Mouse (Mus musculus) kidney, adult 9 months (tissue): Measurements from ENCODE around the gene Slc6a21.

Experiments
- DNase-seq: peaks from one replicate; pipeline ENCODE4 v3.0.0; 2022

Gene Slc6a21

GRCm38 (mm10) chr7:45257063-45257840 lies 20.1 kb upstream of the Slc6a21 start:
- no peak for DNase-seq

- no peak for DNase-seq
Observed at GRCm38 (mm10) chr7:45259281-45259680, 18.0 kb upstream of the Slc6a21 start.

- DNase-seq = no peak
Observed at GRCm38 (mm10) chr7:45262266-45262665, 15.0 kb upstream of the Slc6a21 start.

GRCm38 (mm10) chr7:45263006-45263607 lies 14.2 kb upstream of the Slc6a21 start:
- DNase-seq = no peak

- DNase-seq = peak; percentile 50
Observed at GRCm38 (mm10) chr7:45264348-45264747, 13.0 kb upstream of the Slc6a21 start.

GRCm38 (mm10) chr7:45265518-45265917 lies 11.8 kb upstream of the Slc6a21 start:
- no peak for DNase-seq

- no peak for DNase-seq
Observed at GRCm38 (mm10) chr7:45272786-45273412, 4.4 kb upstream of the Slc6a21 start.

GRCm38 (mm10) chr7:45273672-45274071 lies 3.6 kb upstream of the Slc6a21 start:
- DNase-seq = no peak

- DNase-seq = no peak
Observed at GRCm38 (mm10) chr7:45286486-45286885, 9.2 kb downstream of the Slc6a21 start.

GRCm38 (mm10) chr7:45296626-45297025 lies 19.3 kb downstream of the Slc6a21 start:
- DNase-seq = no peak

- no peak for DNase-seq
Observed at GRCm38 (mm10) chr7:45297563-45297962, 20.2 kb downstream of the Slc6a21 start.

- peak; percentile 64 for DNase-seq
Observed at GRCm38 (mm10) chr7:45299752-45300151, 22.4 kb downstream of the Slc6a21 start.

- peak; percentile 73 for DNase-seq
Observed at GRCm38 (mm10) chr7:45300270-45300669, 23.0 kb downstream of the Slc6a21 start.

- DNase-seq = no peak
Observed at GRCm38 (mm10) chr7:45302626-45303025, 25.3 kb downstream of the Slc6a21 start.

GRCm38 (mm10) chr7:45304869-45305268 lies 27.6 kb downstream of the Slc6a21 start:
- no peak for DNase-seq

- peak; percentile 82 for DNase-seq
Observed at GRCm38 (mm10) chr7:45305275-45305674, 28.0 kb downstream of the Slc6a21 start.

GRCm38 (mm10) chr7:45308551-45309240 lies 31.4 kb downstream of the Slc6a21 start:
- DNase-seq = no peak

- peak; percentile 62 for DNase-seq
Observed at GRCm38 (mm10) chr7:45309455-45309854, 32.1 kb downstream of the Slc6a21 start.

GRCm38 (mm10) chr7:45312023-45312422 lies 34.7 kb downstream of the Slc6a21 start:
- no peak for DNase-seq

GRCm38 (mm10) chr7:45312686-45313453 lies 35.6 kb downstream of the Slc6a21 start:
- DNase-seq = no peak

- no peak for DNase-seq
Observed at GRCm38 (mm10) chr7:45313495-45313894, 36.2 kb downstream of the Slc6a21 start.

GRCm38 (mm10) chr7:45315182-45315701 lies 37.9 kb downstream of the Slc6a21 start:
- peak; percentile 77 for DNase-seq
